Mouse (Mus musculus) myocyte (in vitro differentiated cells): ENCODE results near the gene Orc3. TPM values are rescaled to one million over a fixed set of nuclear protein-coding genes. Genes with fewer than 3 reads are reported as not detected.

Experiments used
- H3K27me3 ChIP-seq: one replicate; pipeline ENCODE4 v1.6.1; 2011; ENCODE audit not compliant: control insufficient read depth, insufficient read depth, insufficient read length
- H3K36me3 ChIP-seq: one replicate; pipeline ENCODE4 v1.6.1; 2011; ENCODE audit not compliant: control insufficient read depth, insufficient read depth
- H3K4me2 ChIP-seq: one replicate; pipeline ENCODE4 v1.6.1; 2011; ENCODE audit warnings: low read depth, control low read depth
- H3K4me3 ChIP-seq: one replicate; pipeline ENCODE4 v1.5.1; 2011; ENCODE audit warnings: mild to moderate bottlenecking, control low read depth, moderate library complexity
- H3K79me2 ChIP-seq: one replicate; pipeline ENCODE4 v1.6.1; 2011; ENCODE audit not compliant: control insufficient read depth, insufficient read depth
- H3ac ChIP-seq: one replicate; pipeline ENCODE4 v1.6.1; 2011; ENCODE audit not compliant: control insufficient read depth, insufficient read length
- CEBPB ChIP-seq: IDR thresholded peaks from 2 replicates; pipeline ENCODE4 v1.6.1; 2011; ENCODE audit warnings: mild to moderate bottlenecking, moderate library complexity; ENCODE audit not compliant: poor library complexity, insufficient read depth, severe bottlenecking
- E2F4 ChIP-seq: IDR thresholded peaks from one replicate; pipeline ENCODE4 v1.6.1; 2011; ENCODE audit warnings: mild to moderate bottlenecking, control low read depth, moderate library complexity; ENCODE audit not compliant: insufficient read depth
- MAX ChIP-seq: IDR thresholded peaks from one replicate; pipeline ENCODE4 v1.6.1; 2011; ENCODE audit warnings: low read depth, mild to moderate bottlenecking, control low read depth
- MYOD1 ChIP-seq, 3 experiments: IDR thresholded peaks; one replicate each; pipeline ENCODE4 v1.6.1; 2011; ENCODE audit warnings: control low read depth in 2 of 3, low read depth in 2 of 3, mild to moderate bottlenecking in 2 of 3, moderate library complexity in 1 of 3; ENCODE audit not compliant: insufficient read length in 2 of 3, control insufficient read depth in 1 of 3
- MYOG ChIP-seq, 3 experiments: IDR thresholded peaks; one replicate each; pipeline ENCODE4 v1.6.1; 2011; ENCODE audit warnings: control low read depth in 2 of 3, low read depth in 2 of 3, mild to moderate bottlenecking in 2 of 3; ENCODE audit not compliant: insufficient read length in 2 of 3, control insufficient read depth in 1 of 3, insufficient read depth in 1 of 3
- POLR2A ChIP-seq: IDR thresholded peaks from one replicate; pipeline ENCODE4 v1.6.1; 2011; ENCODE audit warnings: low read depth, mild to moderate bottlenecking, control low read depth, moderate library complexity; ENCODE audit not compliant: insufficient read length
- POLR2AphosphoS2 ChIP-seq: IDR thresholded peaks from one replicate; pipeline ENCODE4 v1.6.1; 2011; ENCODE audit warnings: low read depth, control low read depth; ENCODE audit not compliant: insufficient read length
- REST ChIP-seq: IDR thresholded peaks from one replicate; pipeline ENCODE4 v1.6.1; 2011; ENCODE audit warnings: mild to moderate bottlenecking, control low read depth, moderate library complexity; ENCODE audit not compliant: insufficient read depth, insufficient read length
- SRF ChIP-seq: IDR thresholded peaks from one replicate; pipeline ENCODE4 v1.6.1; 2011; ENCODE audit warnings: low read depth; ENCODE audit not compliant: control insufficient read depth, insufficient read length
- TCF12 ChIP-seq: IDR thresholded peaks from one replicate; pipeline ENCODE4 v1.6.1; 2011; ENCODE audit warnings: mild to moderate bottlenecking, control low read depth; ENCODE audit not compliant: poor library complexity, insufficient read depth, severe bottlenecking
- TCF3 ChIP-seq: IDR thresholded peaks from one replicate; pipeline ENCODE4 v1.6.1; 2011; ENCODE audit warnings: low read depth, control low read depth; ENCODE audit not compliant: insufficient read length
- USF1 ChIP-seq: IDR thresholded peaks from one replicate; pipeline ENCODE4 v1.6.1; 2011; ENCODE audit warnings: low read depth, mild to moderate bottlenecking, control low read depth, moderate library complexity
- polyA plus RNA-seq: library from polyadenylated mRNA; unstranded; fragments of >200 nt; fragmentation: generic; extraction: Trizol; gene quantifications from one replicate; pipeline ENCODE4 v1.2.1, GENCODE M21; 2012; ENCODE audit warnings: missing spikeins

Gene Orc3
- polyA plus RNA-seq, 1 experiment, result 20.0 TPM

DNA sequence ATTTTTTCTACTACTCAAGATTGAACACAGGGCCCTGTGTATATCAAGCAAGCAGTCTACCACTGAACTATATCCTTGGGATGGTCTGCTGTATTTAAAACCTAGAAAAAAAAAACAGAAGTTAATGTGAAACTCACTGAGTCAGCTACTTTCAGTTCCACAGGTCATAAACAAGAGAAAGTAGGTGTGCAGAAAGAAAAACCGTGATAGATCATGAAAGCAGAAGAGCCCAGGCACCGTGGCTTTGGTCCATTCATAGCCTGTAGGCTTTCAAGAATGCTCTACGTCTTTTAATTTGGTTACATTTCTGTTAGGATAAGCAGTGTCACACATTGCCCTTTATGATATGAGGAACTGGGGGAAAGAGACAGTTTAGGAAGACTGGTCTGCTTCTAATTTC, 88.0 kb downstream of the Orc3 start:
- no peak overlapping the region for H3K4me3 ChIP-seq
- H3K79me2 ChIP-seq, result no peaks in the 10 kb centered on the region
- H3K36me3 ChIP-seq, result no peaks in the 10 kb centered on the region
- H3K4me2 ChIP-seq, result no peak overlapping the region
- H3K27me3 ChIP-seq, result no peaks in the 10 kb centered on the region
- no peak overlapping the region for H3ac ChIP-seq
- TF ChIP-seq REST, result no peak
- TF ChIP-seq POLR2A, result no peak
- TF ChIP-seq SRF, result no peak

DNA sequence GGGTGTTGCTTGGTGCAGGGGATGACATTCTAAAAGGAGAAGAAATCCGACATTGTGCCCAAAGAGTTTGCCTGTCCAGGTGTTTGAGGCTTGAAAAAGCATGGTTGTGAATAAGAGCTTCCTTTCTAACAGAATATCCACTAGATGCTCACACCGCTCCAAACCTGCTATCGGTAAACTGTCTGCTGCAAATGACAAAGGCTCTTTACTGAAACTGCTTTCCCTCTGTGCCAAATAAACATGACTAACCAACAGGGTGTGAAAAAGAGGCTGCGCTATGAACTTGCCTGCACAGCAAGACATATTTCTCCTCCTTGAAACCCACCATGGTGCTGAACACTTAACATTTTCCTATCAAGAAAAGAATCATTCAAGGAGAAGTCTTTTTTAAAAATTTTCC, 91.2 kb downstream of the Orc3 start:
- H3ac ChIP-seq, result no peak overlapping the region
- TF ChIP-seq E2F4, result no peak
- TF ChIP-seq TCF12, result no peak
- no peak for TF ChIP-seq TCF3
- no peak for TF ChIP-seq REST
- no peak for TF ChIP-seq SRF
- TF ChIP-seq POLR2A, result no peak
- no peak for TF ChIP-seq CEBPB
- TF ChIP-seq MYOD1 (IDR thresholded peaks at IDR 0.05; ENCODE audit: control insufficient read depth in 1 of 3, insufficient read length in 2 of 3, low read depth in 2 of 3), result no peak
- no peak for TF ChIP-seq USF1
- no peak for TF ChIP-seq MYOG (IDR thresholded peaks at IDR 0.05; ENCODE audit: control insufficient read depth in 1 of 3, insufficient read depth in 1 of 3, insufficient read length in 2 of 3, low read depth in 2 of 3)
- no peak for TF ChIP-seq POLR2AphosphoS2
- TF ChIP-seq MAX, result no peak
- H3K27me3 ChIP-seq, result no peaks in the 10 kb centered on the region
- no peaks in the 10 kb centered on the region for H3K79me2 ChIP-seq
- H3K36me3 ChIP-seq, result no peaks in the 10 kb centered on the region
- H3K4me3 ChIP-seq, result no peak overlapping the region
- H3K4me2 ChIP-seq, result peak overlapping the region; percentile 30

DNA sequence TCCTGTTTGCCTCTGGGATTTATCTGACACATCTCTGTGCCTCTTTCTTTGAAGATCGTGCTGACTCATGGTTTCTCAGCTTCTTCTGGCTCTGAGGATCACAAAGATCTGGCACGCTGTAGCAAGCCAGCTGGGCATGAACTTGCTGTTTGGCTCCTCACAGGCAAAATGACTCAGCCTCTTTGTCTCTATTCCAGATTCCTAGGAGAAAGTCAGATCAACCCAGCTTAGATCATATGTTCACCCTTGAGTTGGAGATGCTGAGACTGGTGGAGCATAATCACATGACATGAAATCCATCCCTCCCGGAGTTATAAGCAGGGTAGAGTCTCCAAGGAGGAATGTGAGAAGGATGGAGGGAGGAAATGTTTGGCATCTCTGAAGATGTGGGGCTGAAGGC, 91.9 kb downstream of the Orc3 start:
- no peaks in the 10 kb centered on the region for H3K36me3 ChIP-seq
- H3K4me2 ChIP-seq, result peak overlapping the region; percentile 48
- TF ChIP-seq POLR2AphosphoS2, result no peak
- peak in 1 of 3 experiments; percentile 47 for TF ChIP-seq MYOG (IDR thresholded peaks at IDR 0.05; ENCODE audit: control insufficient read depth in 1 of 3, insufficient read depth in 1 of 3, insufficient read length in 2 of 3, low read depth in 2 of 3)
- TF ChIP-seq POLR2A, result no peak
- no peak for TF ChIP-seq E2F4
- TF ChIP-seq REST, result no peak
- TF ChIP-seq TCF12, result no peak
- peak; percentile 74 for TF ChIP-seq USF1
- TF ChIP-seq MYOD1 (IDR thresholded peaks at IDR 0.05; ENCODE audit: control insufficient read depth in 1 of 3, insufficient read length in 2 of 3, low read depth in 2 of 3), result peak in 1 of 3 experiments; percentile 38
- no peak for TF ChIP-seq TCF3
- no peak for TF ChIP-seq MAX
- TF ChIP-seq CEBPB, result no peak
- no peak for TF ChIP-seq SRF
- no peaks in the 10 kb centered on the region for H3K27me3 ChIP-seq
- no peaks in the 10 kb centered on the region for H3K79me2 ChIP-seq
- no peak overlapping the region for H3ac ChIP-seq
- H3K4me3 ChIP-seq, result no peak overlapping the region

Other genes with a start within 250 kb of the Orc3 start
- gene Akirin2, start 64.0 kb downstream of the Orc3 start, polyA plus RNA-seq, result 97.4 TPM
- 15.4 TPM for gene Rars2, start within 50 bp of the Orc3 start, polyA plus RNA-seq
- gene Slc35a1, start 72.5 kb upstream of the Orc3 start, polyA plus RNA-seq, result 15.0 TPM
- 0.05 TPM for gene Cfap206, start 115.3 kb upstream of the Orc3 start, polyA plus RNA-seq
- not detected for gene Gm136, start 141.3 kb upstream of the Orc3 start, polyA plus RNA-seq
- 20.4 TPM for gene Smim8, start 163.5 kb upstream of the Orc3 start, polyA plus RNA-seq